Mouse (Mus musculus) liver, embryonic 11.5 days (tissue): ENCODE data around the gene Plekhh2. TPM values are rescaled to one million over a fixed set of nuclear protein-coding genes. Genes with fewer than 3 reads are reported as not detected.

Experiments used
- ATAC-seq: fragments of 200-750 bp; cut with Nextera tagmentation; replicated peaks from 2 replicates; pipeline ENCODE4 v1.8.0; 2017; ENCODE audit warnings: moderate number of reproducible peaks, mild to moderate bottlenecking, moderate TSS enrichment, moderate library complexity; ENCODE audit not compliant: low FRiP score
- DNase-seq: peaks from one replicate; pipeline ENCODE4 v3.0.0-alpha.2; 2017; ENCODE audit warnings: low spot score
- H3K27ac ChIP-seq: fragments of 300-500 bp; sonication (generic); 2 replicates; pipeline ENCODE4 v1.5.1; 2014; ENCODE audit warnings: mild to moderate bottlenecking, low read depth, low read length, control low read depth
- H3K27me3 ChIP-seq: fragments of 300-500 bp; sonication (generic); replicated peaks from 2 replicates; pipeline ENCODE4 v1.6.1; 2014; ENCODE audit warnings: low read length, mixed read lengths; ENCODE audit not compliant: control insufficient read depth, insufficient read depth
- H3K36me3 ChIP-seq: fragments of 300-500 bp; sonication (generic); 2 replicates; pipeline ENCODE4 v1.6.1; 2014; ENCODE audit warnings: mild to moderate bottlenecking, low read length, moderate library complexity, mixed read lengths; ENCODE audit not compliant: control insufficient read depth, insufficient read depth
- H3K4me1 ChIP-seq: fragments of 300-500 bp; sonication (generic); replicated peaks from 2 replicates; pipeline ENCODE4 v1.6.1; 2014; ENCODE audit warnings: low read length, mixed read lengths; ENCODE audit not compliant: control insufficient read depth, insufficient read depth
- H3K4me2 ChIP-seq: fragments of 300-500 bp; sonication (generic); 2 replicates; pipeline ENCODE4 v1.6.1; 2014; ENCODE audit warnings: mild to moderate bottlenecking, control low read depth, moderate library complexity
- H3K4me3 ChIP-seq: fragments of 300-500 bp; sonication (generic); 2 replicates; pipeline ENCODE4 v1.5.1; 2014; ENCODE audit warnings: low read depth, low read length, control low read depth
- H3K9ac ChIP-seq: fragments of 300-500 bp; sonication (generic); 2 replicates; pipeline ENCODE4 v1.6.1; 2014; ENCODE audit warnings: low read depth, low read length, control low read depth
- H3K9me3 ChIP-seq: fragments of 300-500 bp; sonication (generic); 2 replicates; pipeline ENCODE4 v1.6.1; 2016; ENCODE audit warnings: low read length, inconsistent platforms, mixed read lengths; ENCODE audit not compliant: control insufficient read depth
- WGBS: fragments of 180-500 bp; shearing (Covaris S2); extraction: QIAGEN DNeasy Blood & Tissue Kit; methylation state at CpG from one replicate; pipeline ENCODE4 v1.1.7; 2014; 5-methylcytosine and 5-hydroxymethylcytosine counted together
- polyA plus RNA-seq: library from polyadenylated mRNA; unstranded; fragments of >200 nt; fragmentation: Nextera tagmentation; extraction: Ambion mirVana; gene quantifications from 2 replicates; pipeline ENCODE4 v1.2.1, GENCODE M21; 2014

Plekhh2 gene
- polyA plus RNA-seq, 1 experiment from 2014 or later: 2.4 TPM

DNA sequence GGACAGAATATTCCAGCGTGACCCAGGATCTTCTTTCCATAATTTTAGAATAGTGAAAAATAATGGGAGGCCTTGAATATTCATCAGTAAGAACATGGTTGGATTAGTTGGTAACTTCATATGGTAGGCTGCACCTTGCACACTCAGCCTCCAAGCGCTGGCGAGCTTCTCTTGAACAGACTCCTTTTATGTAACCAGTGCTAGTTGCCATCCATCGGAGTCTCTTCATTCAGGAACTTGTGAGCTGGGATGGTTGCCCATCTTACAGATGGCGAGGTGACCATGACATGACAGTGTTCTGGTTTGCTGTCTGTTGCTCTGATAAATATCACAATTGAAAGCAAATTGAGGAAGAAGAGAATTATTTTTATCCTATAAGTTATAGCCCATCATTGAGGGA, 90.1 kb downstream of the Plekhh2 start:
- WGBS: 88% methylated on average over 5 of the region's 5 CpGs

GRCm38 (mm10) chr17:84603202-84603627, 91.5 kb downstream of the Plekhh2 start:
- WGBS: 67% methylated on average over 9 of the region's 9 CpGs
- ATAC-seq (no peak), DNase-seq (no peak)
- Histone ChIP-seq H3K27me3 (no peaks in the 10 kb centered on the region), H3K9me3 (no peaks in the 10 kb centered on the region), H3K9ac (no peak overlapping the region), H3K4me1 (no peaks in the 10 kb centered on the region), H3K27ac (no peak overlapping the region), H3K36me3 (no peaks in the 10 kb centered on the region), H3K4me3 (no peak overlapping the region), H3K4me2 (no peak overlapping the region)

More for the DNA sequence above, 90.1 kb downstream of the Plekhh2 start:
- H3K36me3 ChIP-seq: no peaks in the 10 kb centered on the region
- no peaks in the 10 kb centered on the region for H3K9me3 ChIP-seq
- H3K9ac ChIP-seq: no peak overlapping the region
- DNase-seq (no peak), ATAC-seq (no peak)
- H3K4me2 ChIP-seq: no peak overlapping the region
- H3K4me1 ChIP-seq: no peaks in the 10 kb centered on the region
- H3K4me3 ChIP-seq: no peak overlapping the region
- no peak overlapping the region for H3K27ac ChIP-seq
- no peaks in the 10 kb centered on the region for H3K27me3 ChIP-seq

DNA sequence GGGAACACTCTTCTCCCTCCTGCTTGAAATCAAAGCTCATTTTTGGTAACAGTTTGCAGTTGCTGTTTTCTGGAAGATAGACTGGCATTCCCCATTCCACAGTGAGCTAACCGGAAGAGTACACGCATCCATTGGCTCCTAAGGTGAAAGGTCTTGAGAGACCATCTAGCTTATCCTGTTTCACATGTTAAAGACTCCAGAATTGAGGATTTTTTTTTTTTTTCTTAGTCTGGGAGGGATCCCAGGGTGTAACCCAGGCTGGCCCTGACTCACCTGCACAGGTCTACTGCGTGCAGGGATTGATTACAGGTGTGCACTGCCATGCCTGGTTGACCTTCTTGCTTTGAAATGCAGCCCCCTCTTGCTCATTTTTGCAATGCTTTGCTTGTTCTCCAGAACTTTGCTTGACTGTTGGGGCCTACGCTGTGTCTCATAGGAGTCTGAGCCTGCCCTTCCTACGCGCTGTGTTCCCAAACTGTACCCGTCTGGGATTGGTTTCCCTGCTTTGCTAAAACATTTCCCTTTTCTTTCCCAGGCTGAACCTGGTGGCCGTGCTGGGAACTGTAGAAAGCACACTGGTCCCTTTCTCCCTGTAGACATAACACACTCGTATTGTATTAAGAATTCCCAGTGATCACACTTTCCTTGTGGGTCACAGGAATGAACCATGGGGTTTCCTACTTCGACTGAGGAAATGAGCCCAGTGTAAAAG, 92.2 kb downstream of the Plekhh2 start:
- no peak overlapping the region for H3K4me3 ChIP-seq
- no peaks in the 10 kb centered on the region for H3K36me3 ChIP-seq
- DNase-seq: no peak
- H3K27ac ChIP-seq: no peak overlapping the region
- no peak overlapping the region for H3K4me2 ChIP-seq
- no peaks in the 10 kb centered on the region for H3K4me1 ChIP-seq
- no peak for ATAC-seq
- no peak overlapping the region for H3K9ac ChIP-seq
- H3K27me3 ChIP-seq: no peaks in the 10 kb centered on the region
- H3K9me3 ChIP-seq: no peaks in the 10 kb centered on the region
- 86% methylated on average over 10 of the region's 10 CpGs for WGBS

GRCm38 (mm10) chr17:84606976-84607375, 95.3 kb downstream of the Plekhh2 start:
- Histone ChIP-seq H3K27ac (no peak overlapping the region), H3K9me3 (no peaks in the 10 kb centered on the region), H3K9ac (no peak overlapping the region), H3K27me3 (no peaks in the 10 kb centered on the region), H3K4me1 (no peaks in the 10 kb centered on the region), H3K4me3 (no peak overlapping the region), H3K4me2 (no peak overlapping the region), H3K36me3 (no peaks in the 10 kb centered on the region)
- WGBS: 46% methylated on average over 13 of the region's 13 CpGs
- ATAC-seq (no peak), DNase-seq (no peak)

- Histone ChIP-seq H3K36me3 (no peaks in the 10 kb centered on the region), H3K9ac (no peak overlapping the region), H3K9me3 (no peaks in the 10 kb centered on the region), H3K27ac (no peak overlapping the region), H3K4me1 (no peaks in the 10 kb centered on the region), H3K27me3 (no peaks in the 10 kb centered on the region), H3K4me3 (no peak overlapping the region), H3K4me2 (no peak overlapping the region)
- no peak for ATAC-seq
- DNase-seq: no peak
- WGBS: 57% methylated on average over 5 of the region's 5 CpGs
These were observed 95.9 kb downstream of the Plekhh2 start for GRCm38 (mm10) chr17:84607617-84608016.

- H3K9me3 ChIP-seq: 0 out of 2 replicates have a peak, but pooled peaks cover under 1% of the 10 kb centered on the region
- ATAC-seq: no peak
- H3K9ac ChIP-seq: no peak overlapping the region
- H3K27ac ChIP-seq: no peak overlapping the region
- no peak overlapping the region for H3K4me2 ChIP-seq
- no peak for DNase-seq
- no peaks in the 10 kb centered on the region for H3K4me1 ChIP-seq
- H3K27me3 ChIP-seq: no peaks in the 10 kb centered on the region
- no peaks in the 10 kb centered on the region for H3K36me3 ChIP-seq
- WGBS: 77% methylated on average over 4 of the region's 4 CpGs
- H3K4me3 ChIP-seq: no peak overlapping the region
These were observed 96.9 kb downstream of the Plekhh2 start for GRCm38 (mm10) chr17:84608606-84609005.

DNA sequence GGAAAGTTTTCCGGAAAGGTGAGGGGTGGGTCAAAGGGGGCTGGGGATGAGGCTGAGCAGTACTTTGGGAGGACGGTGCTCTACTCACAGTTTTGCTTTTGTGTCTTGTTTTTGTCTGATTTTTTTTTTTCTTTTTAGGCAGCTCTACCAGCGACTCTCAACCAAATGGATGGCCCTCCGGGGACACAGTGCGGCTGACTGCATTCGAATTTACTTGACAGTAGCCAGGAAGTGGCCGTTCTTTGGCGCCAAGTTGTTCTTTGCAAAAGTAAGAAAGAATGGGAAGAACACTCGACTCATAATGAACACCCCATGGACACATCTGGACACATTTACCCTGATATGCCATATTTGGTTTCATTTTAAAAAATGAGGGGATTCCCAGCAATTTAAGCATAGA, 99.8 kb downstream of the Plekhh2 start:
- no peak overlapping the region for H3K27ac ChIP-seq
- H3K27me3 ChIP-seq: no peaks in the 10 kb centered on the region
- H3K4me1 ChIP-seq: no peaks in the 10 kb centered on the region
- H3K4me2 ChIP-seq: no peak overlapping the region
- 81% methylated on average over 9 of the region's 9 CpGs for WGBS
- no peak for ATAC-seq
- 0 out of 2 replicates have a peak, but pooled peaks cover 2% of the 10 kb centered on the region for H3K9me3 ChIP-seq
- no peak for DNase-seq
- no peaks in the 10 kb centered on the region for H3K36me3 ChIP-seq
- H3K4me3 ChIP-seq: no peak overlapping the region
- H3K9ac ChIP-seq: no peak overlapping the region

- Histone ChIP-seq H3K4me1 (no peaks in the 10 kb centered on the region), H3K4me2 (no peak overlapping the region), H3K27me3 (no peaks in the 10 kb centered on the region), H3K9me3 (0 out of 2 replicates have a peak, but pooled peaks cover 2% of the 10 kb centered on the region), H3K27ac (no peak overlapping the region), H3K4me3 (no peak overlapping the region), H3K9ac (no peak overlapping the region), H3K36me3 (no peaks in the 10 kb centered on the region)
- ATAC-seq: no peak
- WGBS: 63% methylated on average over 7 of the region's 7 CpGs
- no peak for DNase-seq
These were observed 100.3 kb downstream of the Plekhh2 start for GRCm38 (mm10) chr17:84611971-84612370.

- H3K27me3 ChIP-seq: no peaks in the 10 kb centered on the region
- DNase-seq (no peak), ATAC-seq (no peak)
- H3K9ac ChIP-seq: no peak overlapping the region
- H3K36me3 ChIP-seq: no peaks in the 10 kb centered on the region
- no peak overlapping the region for H3K4me3 ChIP-seq
- no peaks in the 10 kb centered on the region for H3K4me1 ChIP-seq
- no peak overlapping the region for H3K4me2 ChIP-seq
- no peak overlapping the region for H3K27ac ChIP-seq
- WGBS: 90% methylated on average over 11 of the region's 11 CpGs
- H3K9me3 ChIP-seq: 0 out of 2 replicates have a peak, but pooled peaks cover 2% of the 10 kb centered on the region
These were observed 104.1 kb downstream of the Plekhh2 start for GRCm38 (mm10) chr17:84615811-84616210.
